Mouse (Mus musculus): ENCODE measurements at regions not wholly inside any gene's neighbourhood (a gene's known extent, or its start where the extent isn't known, plus 50 kb on each side); places are given as distances from the start of the nearest gene placed in this dataset.

GRCm38 (mm10) chr9:112014796-112015195 lies 220.9 kb downstream of the Arpp21 start:
- no peaks in the 10 kb centered on the region for H3K27me3 ChIP-seq (ENCODE audit: insufficient read depth, poor library complexity, severe bottlenecking)
- no peak overlapping the region for H3K4me3 ChIP-seq
- H3K9me3 ChIP-seq, result no peaks in the 10 kb centered on the region
- no peaks in the 10 kb centered on the region for H3K36me3 ChIP-seq
- H3K27ac ChIP-seq, result no peak overlapping the region
- DNase-seq (ENCODE audit: low spot score), result no peak
- H3K4me1 ChIP-seq (replicated peaks), result no peaks in the 10 kb centered on the region
- 85% methylated on average over 6 of the region's 6 CpGs for WGBS

GRCm38 (mm10) chr9:111994401-111994800 lies 241.3 kb downstream of the Arpp21 start:
- Histone ChIP-seq H3K4me3 (no peak overlapping the region), H3K36me3 (no peaks in the 10 kb centered on the region), H3K4me1 (replicated peaks) (peaks cover 18% of the 10 kb centered on the region), H3K27me3 (ENCODE audit: insufficient read depth, poor library complexity, severe bottlenecking) (no peaks in the 10 kb centered on the region), H3K9me3 (no peaks in the 10 kb centered on the region), H3K27ac (peak overlapping the region; percentile 54; the same call in 1 of the 2 replicates)
- DNase-seq (ENCODE audit: low spot score), result no peak
- WGBS, result 46% methylated on average over 4 of the region's 4 CpGs

- H3K9me3 ChIP-seq, result no peaks in the 10 kb centered on the region
- no peak overlapping the region for H3K4me3 ChIP-seq
- WGBS, result 24% methylated on average over 4 of the region's 4 CpGs
- no peaks in the 10 kb centered on the region for H3K36me3 ChIP-seq
- DNase-seq (ENCODE audit: low spot score), result peak; percentile 35
- H3K27me3 ChIP-seq (ENCODE audit: insufficient read depth, poor library complexity, severe bottlenecking), result no peaks in the 10 kb centered on the region
- peak overlapping the region; percentile 54; the same call in 1 of the 2 replicates for H3K27ac ChIP-seq
- H3K4me1 ChIP-seq (replicated peaks), result peaks cover 18% of the 10 kb centered on the region
Observed at GRCm38 (mm10) chr9:111993844-111994243, 241.9 kb downstream of the Arpp21 start.

GRCm38 (mm10) chr9:111990060-111990459 lies 245.7 kb downstream of the Arpp21 start:
- 89% methylated on average over 3 of the region's 3 CpGs for WGBS
- Histone ChIP-seq H3K27ac (no peak overlapping the region), H3K9me3 (no peaks in the 10 kb centered on the region), H3K4me1 (replicated peaks) (peaks cover 18% of the 10 kb centered on the region), H3K4me3 (no peak overlapping the region), H3K36me3 (no peaks in the 10 kb centered on the region), H3K27me3 (ENCODE audit: insufficient read depth, poor library complexity, severe bottlenecking) (no peaks in the 10 kb centered on the region)
- no peak for DNase-seq (ENCODE audit: low spot score)

GRCm38 (mm10) chr9:111963405-111964037 lies 272.2 kb downstream of the Arpp21 start:
- Histone ChIP-seq H3K36me3 (no peaks in the 10 kb centered on the region), H3K4me1 (replicated peaks) (no peaks in the 10 kb centered on the region), H3K4me3 (no peak overlapping the region), H3K27me3 (ENCODE audit: insufficient read depth, poor library complexity, severe bottlenecking) (no peaks in the 10 kb centered on the region), H3K27ac (no peak overlapping the region), H3K9me3 (no peaks in the 10 kb centered on the region)
- no peak for DNase-seq (ENCODE audit: low spot score)
- 69% methylated on average over 5 of the region's 5 CpGs for WGBS

GRCm38 (mm10) chr9:111957799-111958198 lies 267.7 kb upstream of the Stac start:
- 49% methylated on average over 2 of the region's 2 CpGs for WGBS
- H3K27ac ChIP-seq, result no peak overlapping the region
- H3K9me3 ChIP-seq, result peaks cover 5% of the 10 kb centered on the region; the same call in 1 of the 2 replicates
- no peak overlapping the region for H3K4me3 ChIP-seq
- no peaks in the 10 kb centered on the region for H3K4me1 ChIP-seq (replicated peaks)
- no peak for DNase-seq (ENCODE audit: low spot score)
- no peaks in the 10 kb centered on the region for H3K36me3 ChIP-seq
- H3K27me3 ChIP-seq (ENCODE audit: insufficient read depth, poor library complexity, severe bottlenecking), result no peaks in the 10 kb centered on the region

- Histone ChIP-seq H3K9me3 (no peaks in the 10 kb centered on the region), H3K27me3 (ENCODE audit: insufficient read depth, poor library complexity, severe bottlenecking) (no peaks in the 10 kb centered on the region), H3K36me3 (no peaks in the 10 kb centered on the region), H3K4me1 (replicated peaks) (no peaks in the 10 kb centered on the region), H3K27ac (no peak overlapping the region), H3K4me3 (no peak overlapping the region)
- 45% methylated on average over 8 of the region's 8 CpGs for WGBS
- DNase-seq (ENCODE audit: low spot score), result peak; percentile 32
Observed at GRCm38 (mm10) chr9:111939271-111940067, 249.3 kb upstream of the Stac start.

GRCm38 (mm10) chr9:111932455-111932854 lies 242.3 kb upstream of the Stac start:
- H3K36me3 ChIP-seq, result no peaks in the 10 kb centered on the region
- DNase-seq (ENCODE audit: low spot score), result no peak
- no peak overlapping the region for H3K4me3 ChIP-seq
- WGBS, result 81% methylated on average over 6 of the region's 6 CpGs
- no peaks in the 10 kb centered on the region for H3K27me3 ChIP-seq (ENCODE audit: insufficient read depth, poor library complexity, severe bottlenecking)
- H3K27ac ChIP-seq, result no peak overlapping the region
- H3K4me1 ChIP-seq (replicated peaks), result no peaks in the 10 kb centered on the region
- no peaks in the 10 kb centered on the region for H3K9me3 ChIP-seq

GRCm38 (mm10) chr9:111918275-111918940 lies 228.3 kb upstream of the Stac start:
- 23% methylated on average over 16 of the region's 16 CpGs for WGBS
- H3K27me3 ChIP-seq (ENCODE audit: insufficient read depth, poor library complexity, severe bottlenecking), result no peaks in the 10 kb centered on the region
- H3K4me1 ChIP-seq (replicated peaks), result no peaks in the 10 kb centered on the region
- H3K4me3 ChIP-seq, result no peak overlapping the region
- peak; percentile 72 for DNase-seq (ENCODE audit: low spot score)
- no peak overlapping the region for H3K27ac ChIP-seq
- H3K9me3 ChIP-seq, result 0 out of 2 replicates have a peak, but pooled peaks cover 3% of the 10 kb centered on the region
- no peaks in the 10 kb centered on the region for H3K36me3 ChIP-seq

GRCm38 (mm10) chr9:111916684-111917535 lies 226.8 kb upstream of the Stac start:
- Histone ChIP-seq H3K27ac (peak overlapping the region; percentile 6; the same call in 1 of the 2 replicates), H3K36me3 (no peaks in the 10 kb centered on the region), H3K4me3 (no peak overlapping the region), H3K4me1 (replicated peaks) (no peaks in the 10 kb centered on the region), H3K9me3 (0 out of 2 replicates have a peak, but pooled peaks cover 3% of the 10 kb centered on the region), H3K27me3 (ENCODE audit: insufficient read depth, poor library complexity, severe bottlenecking) (no peaks in the 10 kb centered on the region)
- 29% methylated on average over 17 of the region's 17 CpGs for WGBS
- peak; percentile 74 for DNase-seq (ENCODE audit: low spot score)

GRCm38 (mm10) chr9:111908806-111909205 lies 218.7 kb upstream of the Stac start:
- Histone ChIP-seq H3K27ac (no peak overlapping the region), H3K4me1 (replicated peaks) (no peaks in the 10 kb centered on the region), H3K9me3 (no peaks in the 10 kb centered on the region), H3K36me3 (no peaks in the 10 kb centered on the region), H3K4me3 (no peak overlapping the region), H3K27me3 (ENCODE audit: insufficient read depth, poor library complexity, severe bottlenecking) (no peaks in the 10 kb centered on the region)
- 70% methylated on average over 4 of the region's 4 CpGs for WGBS
- no peak for DNase-seq (ENCODE audit: low spot score)

GRCm38 (mm10) chr9:111900196-111900595 lies 210.0 kb upstream of the Stac start:
- Histone ChIP-seq H3K27ac (no peak overlapping the region), H3K27me3 (ENCODE audit: insufficient read depth, poor library complexity, severe bottlenecking) (no peaks in the 10 kb centered on the region), H3K9me3 (no peaks in the 10 kb centered on the region), H3K4me1 (replicated peaks) (no peaks in the 10 kb centered on the region), H3K4me3 (no peak overlapping the region), H3K36me3 (no peaks in the 10 kb centered on the region)
- DNase-seq (ENCODE audit: low spot score), result no peak

All from hindbrain, embryonic 10.5 days (tissue).